Mouse (Mus musculus): ENCODE measurements around the gene Dnajc13. TPM values are rescaled to one million over a fixed set of nuclear protein-coding genes. Genes with fewer than 3 reads are reported as not detected.

Gene Dnajc13
- polyA plus RNA-seq, 1 experiment from 2014 or later: 29.3 TPM

- Histone ChIP-seq H3K36me3 (no peaks in the 10 kb centered on the region), H3K9me3 (replicated peaks) (no peaks in the 10 kb centered on the region)
- WGBS: 89% methylated on average over 17 of the region's 17 CpGs
Measured at GRCm38 (mm10) chr9:104275084-104275785, 12.5 kb upstream of the Dnajc13 start.

GRCm38 (mm10) chr9:104272057-104272456 lies 9.3 kb upstream of the Dnajc13 start:
- no peaks in the 10 kb centered on the region for H3K9me3 ChIP-seq (replicated peaks)
- no peak overlapping the region for H3K4me2 ChIP-seq (replicated peaks)
- H3K27me3 ChIP-seq: no peaks in the 10 kb centered on the region
- H3K9ac ChIP-seq: no peak overlapping the region
- no peak overlapping the region for H3K4me3 ChIP-seq
- no peaks in the 10 kb centered on the region for H3K36me3 ChIP-seq
- H3K4me1 ChIP-seq: no peaks in the 10 kb centered on the region
- 81% methylated on average over 4 of the region's 4 CpGs for WGBS
- H3K27ac ChIP-seq: no peak overlapping the region
- ATAC-seq (ENCODE audit: low FRiP score): no peak

More at GRCm38 (mm10) chr9:104275084-104275785, 12.5 kb upstream of the Dnajc13 start:
- no peak for ATAC-seq (ENCODE audit: low FRiP score)
- Histone ChIP-seq H3K27ac (no peak overlapping the region), H3K4me3 (no peak overlapping the region), H3K27me3 (no peaks in the 10 kb centered on the region), H3K9ac (no peak overlapping the region), H3K4me2 (replicated peaks) (no peak overlapping the region), H3K4me1 (no peaks in the 10 kb centered on the region)

GRCm38 (mm10) chr9:104271642-104272041 lies 8.9 kb upstream of the Dnajc13 start:
- no peak overlapping the region for H3K4me3 ChIP-seq
- H3K27ac ChIP-seq: no peak overlapping the region
- no peaks in the 10 kb centered on the region for H3K36me3 ChIP-seq
- no peaks in the 10 kb centered on the region for H3K9me3 ChIP-seq (replicated peaks)
- no peak overlapping the region for H3K9ac ChIP-seq
- H3K4me2 ChIP-seq (replicated peaks): no peak overlapping the region
- no peak for ATAC-seq (ENCODE audit: low FRiP score)
- no peaks in the 10 kb centered on the region for H3K27me3 ChIP-seq
- no peaks in the 10 kb centered on the region for H3K4me1 ChIP-seq
- 74% methylated on average over 4 of the region's 4 CpGs for WGBS

GRCm38 (mm10) chr9:104269944-104270343 lies 7.2 kb upstream of the Dnajc13 start:
- Histone ChIP-seq H3K27ac (no peak overlapping the region), H3K9me3 (replicated peaks) (no peaks in the 10 kb centered on the region), H3K4me1 (no peaks in the 10 kb centered on the region), H3K4me2 (replicated peaks) (no peak overlapping the region), H3K27me3 (no peaks in the 10 kb centered on the region), H3K36me3 (no peaks in the 10 kb centered on the region), H3K9ac (no peak overlapping the region), H3K4me3 (no peak overlapping the region)
- no peak for ATAC-seq (ENCODE audit: low FRiP score)
- WGBS: 58% methylated on average over 3 of the region's 3 CpGs

- no peak overlapping the region for H3K9ac ChIP-seq
- H3K36me3 ChIP-seq: no peaks in the 10 kb centered on the region
- no peaks in the 10 kb centered on the region for H3K9me3 ChIP-seq (replicated peaks)
- no peak overlapping the region for H3K4me2 ChIP-seq (replicated peaks)
- WGBS: 50% methylated on average over 10 of the region's 10 CpGs
- H3K27me3 ChIP-seq: no peaks in the 10 kb centered on the region
- no peak for ATAC-seq (ENCODE audit: low FRiP score)
- no peak overlapping the region for H3K27ac ChIP-seq
- H3K4me1 ChIP-seq: no peaks in the 10 kb centered on the region
- no peak overlapping the region for H3K4me3 ChIP-seq
Measured at GRCm38 (mm10) chr9:104269349-104269871, 6.7 kb upstream of the Dnajc13 start.

GRCm38 (mm10) chr9:104264567-104264966 lies 1.8 kb upstream of the Dnajc13 start:
- Histone ChIP-seq H3K36me3 (no peaks in the 10 kb centered on the region), H3K27me3 (no peaks in the 10 kb centered on the region), H3K4me1 (peaks cover 17% of the 10 kb centered on the region), H3K9ac (no peak overlapping the region), H3K4me2 (replicated peaks) (no peak overlapping the region), H3K9me3 (replicated peaks) (no peaks in the 10 kb centered on the region), H3K27ac (no peak overlapping the region), H3K4me3 (no peak overlapping the region)
- 83% methylated on average over 2 of the region's 2 CpGs for WGBS
- ATAC-seq (ENCODE audit: low FRiP score): no peak

GRCm38 (mm10) chr9:104262016-104262762 lies 541 bp downstream of the Dnajc13 start:
- H3K9me3 ChIP-seq (replicated peaks): no peaks in the 10 kb centered on the region
- peak overlapping the region; percentile 65 for H3K4me2 ChIP-seq (replicated peaks)
- peaks cover 19% of the 10 kb centered on the region for H3K4me1 ChIP-seq
- H3K27ac ChIP-seq: peak overlapping the region; percentile 83
- H3K36me3 ChIP-seq: no peaks in the 10 kb centered on the region
- peak overlapping the region; percentile 68 for H3K4me3 ChIP-seq
- peak overlapping the region; percentile 92 for H3K9ac ChIP-seq
- WGBS: under 1% methylated on average over 45 of the region's 46 CpGs
- ATAC-seq (ENCODE audit: low FRiP score): peak; percentile 72
- no peaks in the 10 kb centered on the region for H3K27me3 ChIP-seq

GRCm38 (mm10) chr9:104260306-104260705 lies 2.4 kb downstream of the Dnajc13 start:
- no peak overlapping the region for H3K9ac ChIP-seq
- WGBS: 70% methylated on average over 4 of the region's 4 CpGs

GRCm38 (mm10) chr9:104256085-104256484 lies 6.6 kb downstream of the Dnajc13 start:
- Histone ChIP-seq H3K4me3 (no peak overlapping the region), H3K27me3 (no peaks in the 10 kb centered on the region), H3K9ac (no peak overlapping the region), H3K4me1 (peaks cover 14% of the 10 kb centered on the region), H3K4me2 (replicated peaks) (no peak overlapping the region), H3K27ac (no peak overlapping the region), H3K36me3 (no peaks in the 10 kb centered on the region), H3K9me3 (replicated peaks) (no peaks in the 10 kb centered on the region)
- ATAC-seq (ENCODE audit: low FRiP score): no peak
- 71% methylated on average over 2 of the region's 2 CpGs for WGBS

More at GRCm38 (mm10) chr9:104260306-104260705, 2.4 kb downstream of the Dnajc13 start:
- Histone ChIP-seq H3K4me3 (no peak overlapping the region), H3K4me2 (replicated peaks) (0 out of 2 replicates have a peak overlapping the region, but pooled peaks have one; percentile 1), H3K27ac (no peak overlapping the region), H3K9me3 (replicated peaks) (no peaks in the 10 kb centered on the region), H3K27me3 (no peaks in the 10 kb centered on the region), H3K36me3 (no peaks in the 10 kb centered on the region), H3K4me1 (peaks cover 21% of the 10 kb centered on the region)
- no peak for ATAC-seq (ENCODE audit: low FRiP score)

GRCm38 (mm10) chr9:104254408-104255180 lies 8.1 kb downstream of the Dnajc13 start:
- Histone ChIP-seq H3K36me3 (no peaks in the 10 kb centered on the region), H3K4me1 (peaks cover 4% of the 10 kb centered on the region; the same call in 1 of the 2 replicates), H3K27ac (no peak overlapping the region), H3K4me3 (no peak overlapping the region), H3K27me3 (no peaks in the 10 kb centered on the region), H3K4me2 (replicated peaks) (no peak overlapping the region), H3K9ac (no peak overlapping the region), H3K9me3 (replicated peaks) (no peaks in the 10 kb centered on the region)
- 76% methylated on average over 9 of the region's 9 CpGs for WGBS
- no peak for ATAC-seq (ENCODE audit: low FRiP score)

GRCm38 (mm10) chr9:104252637-104253036 lies 10.1 kb downstream of the Dnajc13 start:
- Histone ChIP-seq H3K27ac (no peak overlapping the region), H3K4me2 (replicated peaks) (no peak overlapping the region), H3K27me3 (no peaks in the 10 kb centered on the region), H3K4me1 (peaks cover 4% of the 10 kb centered on the region; the same call in 1 of the 2 replicates), H3K36me3 (no peaks in the 10 kb centered on the region), H3K4me3 (no peak overlapping the region), H3K9ac (no peak overlapping the region), H3K9me3 (replicated peaks) (no peaks in the 10 kb centered on the region)
- ATAC-seq (ENCODE audit: low FRiP score): no peak
- WGBS: 88% methylated on average over 3 of the region's 3 CpGs

GRCm38 (mm10) chr9:104251687-104252086 lies 11.0 kb downstream of the Dnajc13 start:
- H3K36me3 ChIP-seq: peaks cover 3% of the 10 kb centered on the region; the same call in 1 of the 2 replicates
- H3K4me3 ChIP-seq: no peak overlapping the region
- H3K4me2 ChIP-seq (replicated peaks): no peak overlapping the region
- H3K9ac ChIP-seq: no peak overlapping the region
- no peaks in the 10 kb centered on the region for H3K4me1 ChIP-seq
- no peaks in the 10 kb centered on the region for H3K27me3 ChIP-seq
- no peaks in the 10 kb centered on the region for H3K9me3 ChIP-seq (replicated peaks)
- H3K27ac ChIP-seq: no peak overlapping the region
- no peak for ATAC-seq (ENCODE audit: low FRiP score)
- 85% methylated on average over 4 of the region's 4 CpGs for WGBS
